Mouse (Mus musculus): Measurements from ENCODE around the gene Mlycd.

The Mlycd gene

DNA sequence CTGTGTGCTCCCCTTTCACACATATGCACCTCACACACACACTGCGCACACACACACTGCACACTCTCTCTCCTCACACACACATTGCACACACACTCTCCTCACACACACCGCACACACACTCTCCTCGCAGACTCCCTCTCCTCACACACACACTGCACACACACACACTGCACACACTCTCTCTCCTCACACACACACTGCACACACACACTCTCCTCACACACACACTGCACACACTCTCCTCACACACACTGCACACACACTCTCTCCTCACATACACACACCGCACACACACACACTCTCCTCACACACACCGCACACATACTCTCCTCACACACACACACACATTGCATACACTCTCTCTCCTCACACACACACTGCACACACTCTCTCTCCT lies 10.0 kb downstream of the Mlycd start:
- no peak for DNase-seq

DNA sequence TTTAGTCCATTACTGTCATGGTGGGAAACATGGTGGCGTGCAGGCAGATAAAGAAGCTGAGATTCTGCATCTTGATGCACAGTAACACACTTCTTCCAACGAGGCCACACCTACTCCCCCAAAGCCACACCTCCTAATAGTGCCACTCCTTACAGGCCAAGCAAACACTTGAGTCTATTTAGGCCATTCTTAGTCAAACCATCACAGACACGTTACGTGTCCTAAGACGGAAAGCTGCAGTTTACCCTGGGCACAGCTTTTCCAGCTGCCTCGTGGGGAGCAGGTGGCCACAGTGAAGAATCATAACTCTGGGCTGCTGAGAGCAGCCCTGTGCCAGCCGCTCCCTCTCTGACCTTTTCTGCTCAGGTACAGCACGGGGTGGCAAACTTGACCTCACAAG lies 13.6 kb downstream of the Mlycd start:
- DNase-seq, result no peak

DNA sequence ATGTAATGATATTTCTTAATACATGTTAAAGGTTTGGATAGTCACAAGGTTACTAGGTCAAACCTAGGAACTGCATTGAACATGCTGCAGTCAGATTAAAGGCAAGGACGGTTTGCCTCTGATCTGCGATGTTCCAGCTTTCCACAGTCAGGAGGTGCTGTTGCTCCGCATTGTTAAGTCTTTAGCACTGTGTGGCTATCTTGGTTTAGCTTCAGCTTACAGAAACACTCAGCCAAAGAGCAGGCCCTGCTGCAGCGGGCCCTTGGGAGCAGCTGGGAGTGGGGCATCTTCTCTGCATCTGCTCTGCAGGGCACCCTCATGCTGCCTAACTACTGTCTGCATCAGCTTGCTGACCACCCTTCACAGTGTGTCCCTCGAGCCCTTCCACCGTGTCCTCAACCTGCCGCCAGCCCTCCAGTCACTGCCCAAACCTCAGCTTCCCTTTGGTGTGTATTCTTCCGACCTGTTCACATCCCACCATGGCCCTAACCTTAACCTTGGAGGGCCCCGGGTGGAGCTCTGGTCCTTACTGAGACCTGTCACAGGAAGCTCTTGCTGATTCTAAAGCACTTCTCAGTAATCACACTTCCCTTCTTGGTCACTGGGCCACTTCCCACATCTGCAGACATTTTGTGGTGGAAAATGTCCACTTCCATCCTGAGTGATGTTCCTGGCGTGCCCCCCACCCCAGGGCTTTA lies 17.5 kb downstream of the Mlycd start:
- no peak for DNase-seq

DNA sequence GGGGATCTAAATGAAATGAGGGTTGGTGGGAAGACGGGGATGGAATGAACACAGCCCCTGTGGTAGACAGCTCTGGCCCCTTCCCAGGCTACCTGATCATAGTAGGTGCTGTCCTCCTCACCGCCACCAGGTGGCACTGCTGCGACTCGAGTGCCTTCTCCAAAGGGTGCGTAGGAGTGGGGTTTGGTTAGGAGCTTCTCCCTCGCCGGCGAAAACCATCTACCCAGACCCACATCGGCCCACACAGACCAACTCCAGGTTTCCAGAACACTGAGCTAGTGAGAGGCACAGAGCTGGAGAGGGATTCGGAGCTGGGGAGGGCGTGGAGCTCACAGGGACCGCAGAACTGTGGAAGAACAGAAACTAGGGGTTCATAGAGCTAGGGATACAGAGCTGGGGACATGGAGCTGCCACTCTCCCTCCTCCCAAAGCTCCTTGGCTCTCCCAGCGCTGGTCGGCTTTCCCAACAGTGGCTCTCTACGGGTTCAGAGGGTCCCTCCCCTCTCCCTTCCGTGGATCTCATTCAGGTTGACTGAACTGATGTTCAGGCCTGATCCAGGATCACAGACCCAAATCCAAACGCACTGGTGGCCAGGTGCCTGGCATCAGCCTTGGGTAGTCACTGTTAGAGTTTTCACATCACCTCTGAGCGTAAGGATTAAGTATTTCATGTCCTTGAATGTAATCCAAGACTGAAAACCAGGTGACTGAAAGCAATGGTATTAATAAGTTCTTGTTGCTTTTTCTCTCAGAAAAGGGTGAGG lies 18.2 kb downstream of the Mlycd start:
- DNase-seq, result peak; percentile 90 to 92

DNA sequence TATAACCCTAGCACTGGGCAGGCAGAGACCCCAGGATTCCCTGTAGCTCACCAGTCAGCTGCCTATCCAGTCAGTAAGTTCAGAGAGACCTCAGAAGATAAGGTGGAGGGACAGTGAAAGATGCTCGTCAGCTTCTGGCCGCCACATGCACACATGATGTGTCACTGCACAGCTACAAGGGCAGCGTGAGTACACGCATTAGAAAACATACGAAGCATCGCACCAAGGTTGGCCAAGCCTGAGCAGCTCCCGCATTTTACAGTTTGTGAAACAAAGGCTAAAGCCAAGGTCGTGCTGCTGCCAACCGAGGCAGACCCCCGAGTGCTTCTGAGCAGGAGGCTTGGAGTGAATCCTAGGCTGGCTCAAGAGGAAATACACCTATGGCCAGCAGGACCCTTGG lies 18.9 kb downstream of the Mlycd start:
- no peak for DNase-seq

DNA sequence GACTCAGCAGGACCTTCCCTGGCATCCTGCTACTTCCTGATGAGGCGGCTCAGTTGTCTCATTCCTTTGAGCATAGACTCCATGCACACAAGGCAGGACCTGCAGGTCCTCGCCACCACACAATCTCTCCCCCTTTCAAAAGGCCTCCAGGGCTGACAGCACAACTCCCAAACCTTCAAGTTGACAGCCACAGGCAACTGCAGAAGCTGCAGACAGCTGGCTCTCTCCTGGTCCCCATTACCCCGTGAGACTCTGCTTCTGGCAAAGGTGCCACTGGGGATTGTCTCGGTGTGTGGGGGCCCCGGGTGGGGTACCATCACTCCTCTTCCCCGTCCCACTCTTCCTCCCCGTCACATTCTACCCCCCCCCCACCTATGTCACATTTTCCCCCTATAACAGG lies 25.6 kb downstream of the Mlycd start:
- DNase-seq, result no peak

DNA sequence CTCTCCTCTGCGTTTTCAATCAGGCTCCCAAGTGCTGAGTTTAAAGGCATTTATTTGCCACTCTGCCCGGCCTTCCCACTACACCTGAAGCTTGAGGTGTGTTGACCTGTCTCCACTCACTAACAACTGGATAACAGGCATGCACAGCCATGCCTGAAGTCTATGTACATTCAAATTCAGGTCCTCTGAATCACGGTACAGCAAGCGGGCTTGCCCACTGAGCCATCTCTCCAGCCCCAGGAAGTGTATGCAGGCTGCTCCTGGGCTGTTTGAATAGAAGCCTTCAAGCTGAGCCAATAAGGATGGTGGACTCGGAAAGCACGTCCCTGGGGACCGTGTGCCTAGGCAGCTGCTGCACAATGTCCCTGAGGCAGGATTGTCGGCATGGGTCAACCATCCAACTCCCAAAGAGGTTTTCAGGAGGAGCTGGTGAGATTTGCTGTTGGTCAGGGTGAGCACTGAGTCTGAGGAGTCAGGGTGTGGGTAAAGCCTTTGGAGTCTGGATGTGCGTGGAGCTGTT lies 27.0 kb downstream of the Mlycd start:
- no peak for DNase-seq

DNA sequence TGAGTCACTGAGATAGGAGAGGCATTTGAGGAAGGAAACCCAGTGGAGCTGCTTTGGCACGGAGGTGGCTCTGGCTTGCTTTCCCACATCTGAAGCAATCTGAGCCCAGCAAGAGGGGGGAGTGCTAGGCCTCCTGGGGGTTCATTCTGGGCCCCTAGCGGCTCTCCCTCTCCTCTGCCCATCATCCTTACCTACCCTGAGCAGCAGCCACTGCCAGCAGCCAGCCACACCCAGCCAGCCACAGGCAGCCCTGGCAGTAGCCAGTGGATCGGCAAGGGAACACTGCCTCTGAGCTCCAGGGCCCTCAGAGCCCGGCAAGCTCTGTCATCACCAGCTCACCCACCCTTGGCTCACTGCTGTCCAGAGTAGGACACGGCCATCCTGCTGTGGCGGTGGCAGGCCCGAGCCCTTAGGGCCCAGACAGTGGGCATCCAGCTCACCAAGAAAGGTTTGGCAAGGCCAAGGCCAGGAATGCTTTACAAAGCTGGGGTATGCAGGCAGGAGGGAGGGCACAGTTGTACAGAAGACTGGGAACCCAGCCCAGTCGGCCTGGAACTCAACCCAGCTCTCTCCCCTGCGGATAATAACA lies 27.5 kb downstream of the Mlycd start:
- peak in 1 of 2 experiments; percentile 55 for DNase-seq

DNA sequence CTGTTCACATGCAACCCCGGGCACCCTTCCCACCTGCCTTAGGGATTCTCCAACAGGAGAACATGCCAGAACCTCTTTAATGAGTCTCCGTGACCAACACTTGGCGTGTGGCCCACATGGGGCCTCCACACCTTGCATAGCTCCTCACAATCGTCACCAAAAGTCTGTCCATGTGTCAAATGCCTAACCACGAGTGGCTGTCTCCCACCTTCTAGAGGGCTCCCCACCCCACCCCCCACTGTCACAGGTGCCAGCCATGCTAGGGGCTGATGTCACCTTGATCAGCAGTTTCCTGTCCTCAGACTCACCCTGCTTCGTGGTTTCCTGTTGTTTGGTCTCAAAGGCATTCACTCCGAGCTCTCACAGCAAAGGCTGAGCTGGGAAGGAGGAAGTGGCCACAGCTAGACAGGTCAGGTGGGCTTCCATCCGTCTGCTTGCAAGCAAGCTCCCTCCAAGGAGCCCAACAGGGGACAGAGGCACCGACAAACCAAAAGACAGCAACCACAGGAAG lies 29.0 kb downstream of the Mlycd start:
- peak; percentile 61 to 65 for DNase-seq

DNA sequence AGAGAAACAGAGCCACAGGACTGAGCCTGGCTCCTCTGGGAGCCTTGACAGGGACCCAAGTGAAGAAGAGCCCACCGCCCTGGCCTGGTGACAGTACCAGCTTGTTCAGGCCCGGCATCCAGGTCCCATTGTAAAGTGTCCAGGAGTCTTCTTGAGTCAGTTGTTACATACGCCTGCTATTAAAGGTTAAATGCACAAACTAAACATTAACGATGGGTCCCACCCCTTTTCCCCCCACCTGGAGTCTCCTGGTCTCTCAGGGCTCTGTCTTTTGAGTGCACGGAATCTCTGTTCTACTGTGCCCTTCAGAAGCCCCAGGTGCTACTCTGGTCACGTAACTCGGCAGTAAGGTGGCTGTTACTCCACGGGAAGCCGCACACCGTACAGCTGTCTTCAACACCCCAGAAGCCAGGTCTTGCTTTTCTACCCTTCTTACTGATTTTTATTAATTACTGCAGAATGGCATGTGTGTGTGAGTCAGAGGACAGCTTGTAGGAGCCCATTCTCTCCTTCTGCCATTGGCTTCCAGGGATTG lies 29.6 kb downstream of the Mlycd start:
- DNase-seq, result no peak

DNA sequence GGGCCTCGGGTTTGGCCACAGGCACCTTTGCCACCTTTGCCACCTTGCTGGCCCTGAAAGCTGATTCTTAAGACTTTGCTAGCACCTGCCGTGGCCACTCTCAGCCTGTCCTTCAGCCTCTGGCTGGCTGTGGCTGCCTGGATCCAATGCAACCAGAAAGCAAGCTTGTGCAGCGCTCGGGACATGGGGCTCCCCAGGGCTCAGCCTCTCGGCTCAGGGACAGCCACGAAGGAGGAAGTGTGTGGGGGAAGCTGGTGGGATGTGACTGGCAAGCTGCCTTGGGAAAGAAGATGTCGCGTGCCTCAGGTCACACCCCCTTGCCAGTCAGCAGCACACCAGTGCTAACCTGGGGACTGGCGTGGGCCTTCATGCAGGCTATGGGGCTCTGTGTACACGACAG lies 30.1 kb downstream of the Mlycd start:
- DNase-seq, result no peak

DNA sequence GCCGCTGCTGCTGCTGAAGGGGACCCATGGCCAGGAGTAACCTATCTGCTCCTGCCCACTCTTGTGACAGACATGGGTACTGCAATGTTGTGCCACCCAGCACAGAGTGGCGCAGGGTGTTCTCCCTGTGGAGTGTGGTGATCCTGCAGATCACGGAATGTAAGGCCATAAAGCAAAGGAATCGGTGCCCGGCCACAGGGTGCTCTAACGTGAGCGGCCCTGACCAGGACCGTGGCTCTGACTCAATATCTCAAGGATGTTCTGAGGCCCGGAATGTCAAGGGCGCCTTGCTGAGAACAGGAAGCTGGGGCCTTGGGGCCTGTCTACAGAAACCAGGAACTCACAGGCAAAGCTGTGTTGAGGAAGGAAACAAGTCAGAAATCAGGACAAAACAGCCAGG lies 30.9 kb downstream of the Mlycd start:
- no peak for DNase-seq

DNA sequence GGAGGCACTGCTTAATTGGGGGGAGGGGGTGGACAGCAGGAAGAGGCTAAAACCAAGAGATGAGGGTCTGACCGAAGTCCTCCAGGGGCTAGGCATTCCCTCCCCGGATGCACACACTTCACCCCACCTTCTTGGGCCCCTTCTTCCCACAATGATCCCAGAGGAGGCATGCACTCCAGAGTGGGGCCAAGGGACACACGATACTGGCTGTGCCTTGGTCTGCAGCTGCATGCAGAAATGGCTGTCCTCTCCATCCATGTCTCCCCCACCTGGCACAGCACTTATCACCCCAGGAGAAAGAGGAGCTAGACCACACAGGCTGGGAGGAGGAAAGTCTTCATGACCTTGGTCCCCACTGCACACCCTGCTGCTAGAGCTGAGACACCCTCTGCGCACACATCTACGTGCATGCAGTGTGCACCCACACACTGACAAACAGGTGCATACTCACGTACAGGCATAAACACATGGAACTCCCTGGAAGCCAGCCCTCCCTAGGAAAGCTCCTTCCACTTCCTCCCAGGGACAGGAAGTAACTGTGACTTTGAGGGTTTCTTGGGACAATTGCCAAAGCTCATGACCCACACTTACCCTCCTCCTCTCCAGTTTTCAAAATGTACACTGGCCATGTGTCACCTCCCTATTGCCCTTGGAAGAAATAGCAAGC lies 31.5 kb downstream of the Mlycd start:
- no peak for DNase-seq

DNA sequence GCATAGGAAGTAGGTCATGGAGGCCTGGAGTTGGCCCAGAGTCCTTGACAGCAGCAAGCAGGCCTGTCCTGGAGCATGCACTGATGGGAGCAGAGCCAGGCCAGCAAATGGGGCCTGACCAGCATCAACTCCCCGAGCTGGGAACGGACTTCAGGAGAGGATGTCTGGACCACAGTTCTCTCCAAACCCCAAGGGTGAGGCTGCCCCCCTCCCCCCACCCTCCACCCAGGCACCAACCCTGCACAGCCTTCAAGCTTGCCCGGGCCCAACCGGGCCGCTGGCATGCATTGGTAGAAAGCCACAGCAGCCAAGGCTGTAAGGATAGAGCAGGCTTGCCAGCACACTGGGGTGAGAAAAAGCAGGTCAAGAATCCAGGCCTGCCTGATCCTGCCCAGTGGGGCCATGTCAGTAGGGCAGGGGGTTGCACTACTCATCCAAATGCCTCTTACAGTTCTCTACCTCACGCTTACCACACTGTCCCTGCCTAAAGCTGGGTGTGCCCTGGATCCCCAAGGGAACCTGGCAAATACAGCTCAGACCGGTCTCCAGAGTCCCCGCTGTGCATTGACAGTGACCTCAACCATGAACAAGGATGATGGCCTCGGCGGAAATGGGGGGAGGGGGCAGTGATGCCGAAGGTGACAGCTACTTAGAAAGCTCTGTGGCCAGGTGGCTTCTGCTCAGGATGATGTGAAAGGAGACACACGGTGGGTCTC lies 33.1 kb downstream of the Mlycd start:
- peak; percentile 69 to 77 for DNase-seq

DNA sequence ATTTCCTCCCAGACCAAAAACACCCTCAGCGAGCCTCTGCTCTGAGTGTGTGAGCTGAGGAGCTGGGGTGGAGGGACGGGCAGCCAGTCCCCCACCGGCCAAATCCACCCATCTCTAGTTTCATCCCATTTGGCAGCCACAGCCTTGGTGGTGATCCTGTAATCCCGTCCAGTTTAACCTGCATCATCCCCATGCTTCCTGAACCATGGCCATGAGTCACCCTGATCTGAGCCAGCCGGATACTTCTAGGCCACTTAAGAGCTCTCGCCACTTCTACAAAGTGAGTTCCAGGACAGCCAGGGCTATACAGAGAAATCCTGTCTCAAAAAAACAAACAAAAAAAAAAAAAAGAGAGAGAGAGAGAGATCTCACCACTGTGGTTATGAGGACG lies 33.7 kb downstream of the Mlycd start:
- no peak for DNase-seq

DNA sequence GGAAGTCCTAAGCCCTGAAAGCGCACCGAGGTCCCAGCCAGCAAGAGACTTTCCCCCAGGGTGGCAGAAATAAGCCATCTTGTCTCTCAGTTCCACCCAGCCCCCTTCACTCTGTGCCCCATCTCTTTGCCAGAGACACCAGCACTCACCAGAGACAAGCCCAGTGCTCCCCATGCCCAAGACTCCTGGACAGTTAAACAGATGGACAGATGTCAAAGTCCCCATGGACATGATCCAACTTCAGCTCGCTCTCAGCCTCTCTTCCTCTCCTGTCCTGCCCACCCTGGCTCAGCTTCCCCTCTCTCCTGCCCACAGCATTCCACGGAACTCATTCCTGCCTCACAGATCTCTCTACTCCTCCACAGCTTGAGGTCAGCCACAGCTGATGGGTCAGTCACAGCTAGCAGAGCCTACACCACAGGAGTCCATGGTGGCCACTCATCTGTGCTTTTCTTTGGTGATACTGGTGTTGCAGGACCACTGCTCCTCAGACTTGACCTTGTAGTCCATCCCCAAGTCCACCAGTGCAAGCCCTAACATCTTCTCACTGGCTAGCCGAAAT lies 34.2 kb downstream of the Mlycd start:
- no peak for DNase-seq

DNA sequence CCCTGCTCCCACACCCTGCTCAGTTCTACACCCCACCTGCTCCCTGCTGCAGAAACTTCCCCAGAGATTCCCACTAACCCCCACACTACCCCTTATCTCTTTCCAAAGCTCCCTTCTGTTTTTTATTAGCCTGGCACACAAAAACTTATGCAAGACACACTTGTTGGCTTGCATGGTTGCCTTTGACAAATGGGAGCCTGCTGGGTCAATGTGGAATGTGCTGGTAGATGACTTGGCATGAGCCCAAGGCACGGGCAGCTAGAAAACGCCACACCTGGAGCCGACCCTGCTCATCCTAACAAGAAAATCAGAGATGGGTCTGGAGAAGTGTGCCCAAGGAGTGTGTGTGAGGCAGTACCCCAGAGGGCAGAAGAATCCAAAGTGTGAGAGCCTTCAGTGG lies 34.9 kb downstream of the Mlycd start:
- DNase-seq, result no peak

DNA sequence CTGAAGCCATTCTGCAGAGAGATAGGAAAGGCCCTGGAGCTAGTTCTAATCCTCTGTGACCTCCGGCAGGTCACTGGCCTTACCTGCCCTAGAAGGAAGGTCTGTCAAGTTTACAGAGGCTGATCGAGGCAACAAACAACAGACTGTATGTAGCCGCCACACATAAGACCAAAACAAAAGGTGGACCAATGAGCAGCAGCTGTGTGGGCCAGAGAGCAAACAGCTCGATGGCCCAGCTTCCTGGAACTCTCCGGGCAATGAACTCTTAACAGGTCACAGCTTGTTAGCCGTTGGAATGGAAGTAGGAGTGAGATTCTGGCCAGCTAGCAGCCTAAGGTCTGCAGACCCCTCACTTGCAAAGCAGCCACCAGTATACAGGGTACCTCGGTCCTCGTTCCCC lies 35.6 kb downstream of the Mlycd start:
- DNase-seq, result no peak

DNA sequence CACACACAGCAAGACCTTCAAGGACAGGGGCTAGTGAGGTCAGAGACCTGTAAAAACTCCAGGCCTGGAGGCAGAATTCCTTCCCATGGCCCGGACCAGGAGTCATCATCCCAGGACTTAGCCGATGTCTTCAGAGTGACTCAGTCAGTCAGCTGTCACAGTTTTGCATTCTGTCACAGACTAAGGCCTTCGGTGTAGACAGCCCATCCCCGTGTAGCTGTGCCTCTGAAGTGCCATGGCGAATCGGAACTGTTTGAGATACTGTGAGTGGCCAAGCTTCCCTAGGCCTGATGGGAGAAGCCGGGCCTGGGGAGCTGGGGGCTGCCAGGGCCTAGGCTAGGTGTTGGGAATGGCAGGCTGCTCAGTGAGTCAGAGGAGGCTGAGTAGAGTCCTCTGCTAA lies 36.0 kb downstream of the Mlycd start:
- DNase-seq, result no peak

DNA sequence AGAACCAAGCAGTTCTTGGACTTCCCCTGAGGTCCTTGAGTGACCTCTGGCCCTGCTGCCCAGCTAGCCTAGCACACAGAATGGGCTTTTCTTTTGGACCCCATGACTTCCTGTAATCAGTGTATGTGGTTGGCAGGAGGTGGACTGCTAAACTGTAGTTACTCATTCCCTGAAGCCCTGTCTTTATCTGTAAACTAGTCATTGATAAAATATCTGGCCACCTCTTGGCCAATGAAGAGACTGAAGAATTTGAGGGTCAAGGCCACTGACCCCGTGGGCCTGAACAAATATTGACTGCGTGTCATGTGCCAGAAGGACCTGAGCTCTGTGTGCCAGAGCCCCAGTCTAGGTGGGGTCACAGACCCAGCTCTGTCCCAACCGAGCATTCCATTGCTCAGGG lies 37.7 kb downstream of the Mlycd start:
- DNase-seq, result no peak

DNA sequence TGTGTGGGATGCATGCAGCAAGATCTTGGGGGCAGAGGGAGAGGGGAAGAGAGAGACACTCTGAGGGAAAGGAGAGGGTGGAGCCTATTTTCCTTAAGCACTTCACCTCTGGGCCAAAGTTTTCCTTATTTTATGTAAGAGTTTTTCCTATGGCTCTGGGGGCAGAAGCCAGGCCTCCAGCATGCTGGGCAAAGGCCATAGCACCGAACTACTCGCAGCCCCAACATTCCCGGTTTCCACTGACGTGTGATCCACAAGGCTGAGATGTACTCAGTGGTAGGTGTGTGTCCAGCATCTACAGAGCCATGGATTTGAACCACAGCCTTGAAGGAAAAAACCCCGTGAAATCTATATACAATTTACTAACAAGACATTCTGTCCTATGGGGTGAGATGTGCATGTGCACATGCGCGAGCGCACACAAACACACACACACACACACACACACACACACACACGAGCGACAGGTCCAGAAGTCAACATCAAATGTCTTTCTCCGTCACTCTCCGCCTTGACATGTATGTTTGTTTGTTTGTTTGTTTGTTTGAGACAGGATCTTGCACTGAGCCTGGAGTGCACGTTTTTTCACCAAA lies 39.0 kb downstream of the Mlycd start, which contains the start of gene Osgin1:
TSS of gene Osgin1 (plus strand) at position 543 of the 593 bp plus-strand sequence.
- no peak for DNase-seq
